In genomic region chr3:51408561-51409183, GRCm38 (mm10) we compare ENCODE assay signal across 8 mouse cellular contexts. TPM values are rescaled to one million over a fixed set of nuclear protein-coding genes. Genes with fewer than 3 reads are reported as not detected.
DNase-seq lines count a peak whose midpoint lies in the region; ATAC-seq and TF ChIP-seq lines count a peak whose summit lies in the region.

TSS of gene Ndufc1 (minus strand) at chr3:51408988.

- peaks cover 23% of the 10 kb centered on the region for H3K4me1 ChIP-seq in E14TG2a.4 (replicated peaks; ENCODE audit: low read depth, low read length)
- H3K4me1 ChIP-seq in forebrain, embryonic 13.5 days = peaks cover 9% of the 10 kb centered on the region
- H3K4me1 ChIP-seq in liver, postnatal 0 days (ENCODE audit: insufficient read depth) = peaks cover 15% of the 10 kb centered on the region
- peaks cover 8% of the 10 kb centered on the region for H3K4me1 ChIP-seq in neural tube, embryonic 14.5 days (ENCODE audit: control insufficient read depth, insufficient read depth, low read length)

- ATAC-seq in forebrain, embryonic 13.5 days = peak; percentile 95
- ATAC-seq in liver, postnatal 0 days = peak; percentile 94
- peak; percentile 90 for ATAC-seq in neural tube, embryonic 14.5 days (ENCODE audit: low read depth)

- no peaks in the 10 kb centered on the region for H3K27me3 ChIP-seq in E14TG2a.4 (ENCODE audit: insufficient read depth, low read length)
- no peaks in the 10 kb centered on the region for H3K27me3 ChIP-seq in forebrain, embryonic 13.5 days
- H3K27me3 ChIP-seq in liver, postnatal 0 days (ENCODE audit: insufficient read depth, low read length) = no peaks in the 10 kb centered on the region
- H3K27me3 ChIP-seq in neural tube, embryonic 14.5 days (ENCODE audit: control insufficient read depth, insufficient read depth, low read length) = no peaks in the 10 kb centered on the region

- H3K4me3 ChIP-seq in E14TG2a.4 (replicated peaks; ENCODE audit: low read length) = peak within 1 kb of the TSS; percentile 99
- peak within 1 kb of the TSS; percentile 83 for H3K4me3 ChIP-seq in forebrain, embryonic 13.5 days
- H3K4me3 ChIP-seq in liver, postnatal 0 days (ENCODE audit: low read depth, low read length) = peak within 1 kb of the TSS; percentile 90
- H3K4me3 ChIP-seq in neural tube, embryonic 14.5 days (ENCODE audit: low read depth, low read length) = peak within 1 kb of the TSS; percentile 81

- H3K27ac ChIP-seq in forebrain, embryonic 13.5 days = peak within 1 kb of the TSS; percentile 94
- H3K27ac ChIP-seq in liver, postnatal 0 days (ENCODE audit: low read depth) = peak within 1 kb of the TSS; percentile 92
- peak within 1 kb of the TSS; percentile 95 for H3K27ac ChIP-seq in neural tube, embryonic 14.5 days (ENCODE audit: low read depth, low read length)

- no peaks in the 10 kb centered on the region for H3K9me3 ChIP-seq in E14TG2a.4 (ENCODE audit: low read length)
- no peaks in the 10 kb centered on the region for H3K9me3 ChIP-seq in forebrain, embryonic 13.5 days (replicated peaks)
- no peaks in the 10 kb centered on the region for H3K9me3 ChIP-seq in liver, postnatal 0 days (ENCODE audit: low read length)
- H3K9me3 ChIP-seq in neural tube, embryonic 14.5 days (ENCODE audit: control insufficient read depth, low read length) = no peaks in the 10 kb centered on the region

- WGBS in forebrain, embryonic 13.5 days = under 1% methylated on average over 40 of the region's 40 CpGs
- under 1% methylated on average over 40 of the region's 40 CpGs for WGBS in large intestine, adult 2 months
- under 1% methylated on average over 40 of the region's 40 CpGs for WGBS in liver, postnatal 0 days (ENCODE audit: insufficient replicate concordance)
- WGBS in neural tube, embryonic 14.5 days = under 1% methylated on average over 40 of the region's 40 CpGs

- peak; percentile 21; the same call in 1 of the 2 replicates for TF ChIP-seq EP300 in liver, postnatal 0 days (IDR thresholded peaks at IDR 0.05; ENCODE audit: low read depth)

- intact Hi-C loops in heart, postnatal 10 days (cut with DNase I) = loop anchor here (5.0 kb wide), 2 partner anchors 121 to 176 kb away; no protein-coding TSS in a partner anchor

- H3K36me3 ChIP-seq in E14TG2a.4 (ENCODE audit: insufficient read depth, low read length) = peaks cover 46% of the 10 kb centered on the region
- peaks cover 19% of the 10 kb centered on the region for H3K36me3 ChIP-seq in forebrain, embryonic 13.5 days (ENCODE audit: poor library complexity, severe bottlenecking)
- H3K36me3 ChIP-seq in liver, postnatal 0 days (replicated peaks; ENCODE audit: insufficient read depth, low read length) = peaks cover 12% of the 10 kb centered on the region
- 0 out of 2 replicates have a peak, but pooled peaks cover 7% of the 10 kb centered on the region for H3K36me3 ChIP-seq in neural tube, embryonic 14.5 days (ENCODE audit: control insufficient read depth, insufficient read depth, low read length)

- H3K4me2 ChIP-seq in forebrain, embryonic 13.5 days = peak within 1 kb of the TSS; percentile 68
- H3K4me2 ChIP-seq in liver, postnatal 0 days (ENCODE audit: low read depth, low read length) = peak within 1 kb of the TSS; percentile 80
- peak within 1 kb of the TSS; percentile 71 for H3K4me2 ChIP-seq in neural tube, embryonic 14.5 days (ENCODE audit: low read depth, low read length)

- peak; percentile 94 for DNase-seq in c-Kit-positive CD71-positive TER-119-positive erythroid progenitor cells, embryonic 14.5 days (ENCODE audit: low spot score)
- peak; percentile 97 to 99 for DNase-seq in heart, postnatal 10 days
- DNase-seq in large intestine, adult 2 months (ENCODE audit: low read depth, low spot score) = peak; percentile 79
- peak; percentile 99 for DNase-seq in liver, postnatal 0 days
- peak; percentile 100 for DNase-seq in testis, postnatal 10 days (ENCODE audit: low spot score)

- H3K9ac ChIP-seq in forebrain, embryonic 13.5 days = peak within 1 kb of the TSS; percentile 88
- H3K9ac ChIP-seq in liver, postnatal 0 days (replicated peaks) = peak within 1 kb of the TSS; percentile 88
- peak within 1 kb of the TSS; percentile 91 for H3K9ac ChIP-seq in neural tube, embryonic 14.5 days (replicated peaks; ENCODE audit: low read depth, low read length)

- peak; percentile 93 for TF ChIP-seq CTCF in E14TG2a.4 (conservative IDR thresholded peaks at IDR 0.05; ENCODE audit: low read length)
- TF ChIP-seq CTCF in liver, postnatal 0 days (IDR thresholded peaks at IDR 0.05; ENCODE audit: low read depth) = peak; percentile 100

RNA-seq across cellular contexts. Expression of gene Ndufc1, which starts in this region (rescaled TPM):
- 798 and 924 TPM in 2 replicates for polyA plus RNA-seq in forebrain, embryonic 13.5 days (2015; fragmentation: Nextera tagmentation; extraction: Ambion mirVana)
- total RNA-seq in heart, postnatal 10 days (2021) = 1,000 to 10,000 TPM; 1,294 to 1,362 TPM
- polyA plus RNA-seq in large intestine, adult 2 months (2012; rRNA removed) = 126 and 167 TPM in 2 replicates
- polyA plus RNA-seq in liver, postnatal 0 days (2015; fragmentation: Nextera tagmentation; extraction: Ambion mirVana) = 766 and 780 TPM in 2 replicates
- polyA plus RNA-seq in neural tube, embryonic 14.5 days (2014; fragmentation: Nextera tagmentation; extraction: Ambion mirVana) = 804 and 840 TPM in 2 replicates

Comparison
In these comparisons a context has a peak if more than half of its experiments do, and no peak if none do; other contexts are left out.
1. Peak in every context shown above with its lines: DNase-seq, ATAC-seq, H3K4me3 ChIP-seq and H3K27ac ChIP-seq.